Mouse (Mus musculus) large intestine, adult 2 months (tissue): ENCODE measurements around the gene C130050O18Rik. TPM values are rescaled to one million over a fixed set of nuclear protein-coding genes. Genes with fewer than 3 reads are reported as not detected.

Source experiments
- DNase-seq: peaks from one replicate; pipeline ENCODE4 v3.0.0-alpha.2; 2012; ENCODE audit warnings: low read depth, low spot score
- WGBS: fragments of 180-500 bp; shearing (Covaris S2); methylation state at CpG from one replicate; pipeline ENCODE4 v1.1.7; 2018; 5-methylcytosine and 5-hydroxymethylcytosine counted together
- polyA plus RNA-seq: library from polyadenylated mRNA; depleted of rRNA; stranded (reverse); fragments of >200 nt; gene quantifications from 2 replicates; pipeline ENCODE4 v1.2.3, GENCODE M21; 2012; rRNA removed

The C130050O18Rik gene
- polyA plus RNA-seq, result 2.9 and 4.6 TPM in 2 replicates

DNA sequence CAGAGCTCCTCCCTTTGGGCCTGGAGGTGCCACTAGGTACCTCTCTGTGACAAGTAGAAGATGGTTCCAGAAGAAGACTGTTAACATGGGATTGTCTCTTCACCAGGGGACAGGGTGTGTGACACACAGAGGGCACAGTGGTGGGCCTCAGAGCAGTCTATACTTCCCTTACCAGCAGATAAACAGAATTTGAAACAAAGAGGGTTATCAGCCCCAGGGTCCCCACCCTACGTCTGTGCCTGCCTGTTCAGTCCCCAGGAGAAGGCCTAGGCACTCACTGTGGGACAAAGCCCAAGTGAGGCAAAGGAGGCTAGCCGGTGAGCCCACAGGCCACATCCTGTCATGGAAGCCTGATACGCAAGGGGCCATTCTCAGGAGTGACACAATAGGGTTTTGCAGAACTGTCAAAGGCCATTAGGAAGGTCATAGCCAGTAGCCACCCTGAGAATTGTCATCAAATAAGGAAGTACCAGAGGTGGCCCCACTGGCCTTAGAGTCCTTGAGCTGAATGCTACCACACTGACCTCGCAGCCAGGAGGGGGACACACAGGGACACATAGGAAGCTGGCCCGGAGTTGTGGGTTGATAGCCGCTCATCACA, at the start of gene C130050O18Rik:
Gene C130050O18Rik, plus strand, starts transcription at position 480 of the 601 bp plus-strand sequence.
- DNase-seq, result no peak
- WGBS, result 86% methylated on average over 6 of the region's 6 CpGs

DNA sequence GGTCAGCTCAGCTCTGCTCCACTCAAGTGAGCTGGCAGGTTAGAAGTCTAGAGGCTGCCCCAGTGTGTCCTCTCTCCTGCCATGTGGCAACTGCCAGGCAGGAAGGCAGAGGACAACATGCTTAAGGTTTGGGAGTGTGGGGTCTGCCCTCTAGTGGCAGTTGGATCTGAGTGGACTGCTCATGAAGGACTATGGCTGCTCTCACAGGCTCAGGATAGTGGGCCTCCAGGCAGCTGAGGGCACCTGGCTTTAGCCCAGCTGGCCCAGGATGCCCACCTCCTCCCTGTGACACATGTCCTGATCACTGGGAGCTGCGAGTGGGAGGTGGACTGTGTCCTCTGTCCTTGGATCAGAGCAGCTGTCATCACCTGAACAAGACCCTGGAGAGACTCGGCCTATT, 46.4 kb upstream of the C130050O18Rik start:
- no peak for DNase-seq
- WGBS, result 61% methylated on average over 2 of the region's 2 CpGs

DNA sequence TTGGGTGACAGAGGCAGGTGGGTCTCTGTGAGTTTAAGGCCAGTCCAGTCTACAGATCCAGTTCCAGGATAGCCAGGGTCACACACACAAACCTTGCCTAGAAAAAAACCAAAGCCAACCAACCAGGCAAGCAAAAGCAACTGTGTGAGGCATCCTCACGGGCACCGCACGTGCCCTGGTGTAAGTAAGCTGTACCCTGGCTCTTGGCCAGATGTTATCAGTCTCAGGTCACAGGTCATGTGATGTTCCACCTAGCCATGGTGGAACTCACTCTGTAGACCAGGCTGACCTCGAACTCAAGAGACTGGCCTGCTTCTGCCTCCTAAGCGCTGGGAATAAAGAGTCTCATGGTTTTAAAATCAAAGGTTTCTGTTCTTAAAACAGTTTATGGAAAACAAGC, 45.8 kb upstream of the C130050O18Rik start:
- WGBS, result 55% methylated on average over 5 of the region's 5 CpGs
- DNase-seq, result no peak

DNA sequence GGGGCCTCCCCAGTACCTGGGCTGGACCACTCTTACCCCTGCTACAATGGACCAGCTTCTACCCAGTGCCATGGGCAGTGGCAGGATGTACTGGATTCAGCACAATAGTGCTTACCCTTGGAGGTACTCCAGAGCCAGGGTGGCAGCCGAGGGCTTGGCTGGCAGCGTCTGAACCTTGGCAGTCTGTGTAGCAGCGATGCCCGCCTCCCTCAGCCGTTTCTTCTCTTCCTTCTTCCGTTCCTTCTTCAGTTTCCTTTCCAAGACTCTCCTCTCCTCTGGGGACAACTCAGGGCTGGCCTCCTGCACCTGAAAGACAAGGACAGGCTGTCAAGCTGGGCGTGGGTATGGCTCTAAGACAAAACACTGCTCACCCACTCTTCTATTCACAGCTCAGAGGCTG, 41.2 kb upstream of the C130050O18Rik start:
- 47% methylated on average over 7 of the region's 7 CpGs for WGBS
- no peak for DNase-seq

DNA sequence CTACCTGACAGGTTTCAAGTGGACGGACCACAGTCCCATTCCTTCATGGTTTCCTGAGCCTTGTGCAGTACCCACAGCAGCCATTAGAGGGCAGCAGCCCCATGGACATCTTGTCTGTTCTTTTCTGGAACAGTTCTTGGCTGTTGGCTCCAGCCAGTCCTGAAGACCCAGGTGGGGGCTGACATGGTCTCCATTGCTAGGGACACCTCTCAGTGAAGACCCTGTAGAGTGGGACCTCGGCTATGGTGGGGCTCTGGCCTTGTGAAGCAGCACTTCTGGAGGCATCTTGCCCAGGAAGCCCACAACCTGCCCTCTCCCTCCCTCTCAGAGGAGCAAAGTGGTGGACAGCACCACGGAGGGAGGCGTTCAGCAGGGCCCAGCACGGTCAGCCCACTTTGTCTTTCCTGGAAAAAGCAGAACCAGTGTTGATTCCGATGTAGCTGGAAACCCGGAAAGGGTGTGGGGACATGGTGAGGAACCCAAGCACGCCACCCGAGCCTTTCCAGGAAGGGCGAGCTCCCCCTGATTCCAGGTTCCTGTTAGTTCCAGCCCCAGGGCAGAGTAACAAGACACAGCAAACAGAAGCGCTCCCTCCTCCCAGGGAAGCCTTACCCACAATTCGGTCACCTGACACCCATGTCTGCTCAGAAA, 40.7 kb upstream of the C130050O18Rik start:
- DNase-seq, result peak; percentile 59
- WGBS, result 31% methylated on average over 12 of the region's 12 CpGs

DNA sequence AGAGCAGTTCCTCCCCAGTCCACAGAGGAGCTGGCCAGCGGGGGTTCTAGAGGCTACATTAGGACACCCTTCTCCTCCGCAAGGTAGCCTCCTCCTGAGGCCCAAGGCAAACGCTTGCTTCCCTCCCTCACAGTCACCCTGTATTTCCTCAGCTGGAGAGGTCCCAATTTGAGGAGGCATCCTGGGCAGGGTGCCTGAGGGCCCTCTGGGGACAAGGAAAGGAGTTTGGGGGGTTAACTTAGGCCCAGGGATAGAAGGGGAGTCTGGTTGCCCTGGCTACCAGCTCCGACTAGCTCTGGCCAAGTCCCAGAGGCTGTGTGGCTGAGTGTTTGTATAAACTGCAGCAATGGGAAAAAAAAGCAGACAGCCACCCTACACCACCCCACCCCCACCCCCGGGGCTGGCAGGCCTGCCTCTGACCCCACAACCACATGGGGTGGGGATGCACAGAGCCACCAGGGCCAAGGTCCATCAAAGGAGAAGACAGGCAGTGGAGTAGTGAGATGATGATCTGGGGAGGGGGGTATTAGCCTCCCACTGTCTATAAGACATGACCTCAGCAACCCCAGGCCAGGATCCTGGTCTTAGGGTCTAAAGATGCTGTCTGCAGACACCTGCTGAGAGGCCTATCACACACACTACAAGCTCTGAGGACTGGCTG, 40.0 kb upstream of the C130050O18Rik start:
- no peak for DNase-seq
- WGBS, result 48% methylated on average over 5 of the region's 5 CpGs

DNA sequence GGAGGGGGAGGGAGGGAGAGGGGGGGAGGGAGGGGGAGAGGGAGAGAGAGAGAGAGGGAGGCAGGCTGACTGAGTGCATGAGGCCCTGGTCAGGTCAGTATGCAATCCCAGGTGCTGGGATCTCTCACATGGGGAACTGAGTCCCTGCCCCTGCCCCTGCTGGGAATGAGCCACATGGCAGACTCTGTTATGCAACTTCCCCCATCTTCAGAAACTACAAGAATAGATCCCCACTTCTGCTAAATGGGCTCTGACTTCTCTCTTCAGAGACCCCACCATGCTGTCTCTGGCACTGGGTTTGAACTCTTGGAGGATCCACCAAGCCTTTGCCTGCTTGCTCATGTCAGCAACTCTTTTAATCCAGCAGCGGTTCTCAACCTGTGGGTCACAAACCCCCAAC, 39.3 kb upstream of the C130050O18Rik start:
- 81% methylated on average over 1 of the region's 1 CpGs for WGBS
- DNase-seq, result no peak

DNA sequence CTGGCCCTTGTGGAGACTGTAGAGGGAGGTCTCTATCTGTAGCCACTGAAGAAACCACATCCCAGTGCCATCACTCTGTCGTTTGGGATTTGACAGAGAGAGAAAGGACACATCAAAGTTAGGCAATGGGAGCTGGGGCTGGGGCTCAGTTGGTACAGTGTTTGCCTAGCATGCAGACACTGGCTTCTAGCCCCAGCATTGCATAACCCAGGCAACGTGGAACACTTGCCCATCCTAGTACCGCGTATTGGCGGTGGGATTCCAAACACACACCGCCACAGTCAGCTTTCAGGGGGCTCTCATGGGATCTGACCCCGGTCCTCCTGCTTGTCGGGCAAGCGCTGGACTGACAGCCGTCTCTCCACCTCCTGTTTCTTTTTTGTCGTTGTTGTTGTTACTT, 38.6 kb upstream of the C130050O18Rik start:
- DNase-seq, result no peak
- WGBS, result 77% methylated on average over 11 of the region's 11 CpGs

DNA sequence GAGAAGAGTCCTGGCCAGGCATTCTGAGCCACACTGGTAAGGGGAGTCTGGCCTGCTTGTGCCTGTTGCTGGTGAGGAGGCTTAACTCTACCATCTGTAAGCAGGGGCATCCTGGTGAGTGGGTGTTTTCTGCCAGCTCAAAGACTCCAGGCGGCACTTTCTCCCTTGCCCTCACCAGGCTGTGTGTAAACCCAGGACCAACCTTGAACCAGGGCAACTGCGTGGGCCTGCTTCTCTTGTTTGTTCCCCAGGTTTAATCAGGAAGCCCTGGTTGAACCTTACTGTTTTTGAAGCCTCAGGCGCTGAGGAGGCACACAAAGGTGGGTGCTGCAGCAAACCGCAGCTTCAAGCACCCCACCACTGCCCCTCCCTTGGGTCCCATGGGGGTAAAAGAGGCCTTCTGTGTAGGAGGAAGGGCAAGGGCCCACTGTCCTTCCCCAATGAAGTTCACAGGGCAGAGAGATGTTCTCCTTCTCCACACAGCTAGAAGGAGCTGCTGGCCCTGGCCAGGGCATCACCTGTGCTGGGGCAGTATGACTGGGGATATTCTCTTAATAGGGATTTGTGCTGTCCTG, 37.1 kb upstream of the C130050O18Rik start:
- 84% methylated on average over 4 of the region's 4 CpGs for WGBS
- DNase-seq, result no peak

DNA sequence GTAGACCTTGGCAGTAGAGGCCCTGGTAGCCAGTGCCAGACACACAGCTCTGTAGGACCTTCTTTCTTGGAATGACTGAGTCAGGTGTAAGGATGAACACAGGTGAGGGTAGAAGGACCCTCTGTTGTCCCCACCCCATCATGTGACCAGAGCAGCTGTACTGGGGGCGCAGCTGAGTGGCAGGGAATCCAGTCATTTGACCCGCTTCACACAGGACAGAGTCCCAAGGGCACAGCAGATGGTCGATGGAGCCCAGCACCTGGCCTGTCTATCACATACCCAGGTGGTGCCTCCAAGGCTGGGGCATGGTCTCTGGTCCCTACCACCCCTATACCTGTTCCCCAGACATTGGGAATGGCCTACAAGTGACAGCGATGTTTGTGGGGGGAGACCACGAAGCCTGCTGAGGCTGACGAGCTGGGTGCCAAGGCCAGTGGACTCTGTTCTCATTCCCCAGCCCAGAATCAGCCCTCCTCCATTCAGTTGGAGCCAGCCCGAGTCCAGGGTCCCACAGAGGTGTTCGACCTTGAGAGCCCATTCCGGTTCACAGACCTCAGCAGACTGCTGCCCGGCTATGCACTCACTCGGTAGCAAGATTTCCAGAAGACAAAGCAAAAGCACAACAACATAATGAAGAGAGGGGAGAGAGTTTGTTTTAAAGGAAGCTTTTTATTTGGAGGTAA, 36.3 kb upstream of the C130050O18Rik start:
- WGBS, result 83% methylated on average over 11 of the region's 11 CpGs
- DNase-seq, result no peak

DNA sequence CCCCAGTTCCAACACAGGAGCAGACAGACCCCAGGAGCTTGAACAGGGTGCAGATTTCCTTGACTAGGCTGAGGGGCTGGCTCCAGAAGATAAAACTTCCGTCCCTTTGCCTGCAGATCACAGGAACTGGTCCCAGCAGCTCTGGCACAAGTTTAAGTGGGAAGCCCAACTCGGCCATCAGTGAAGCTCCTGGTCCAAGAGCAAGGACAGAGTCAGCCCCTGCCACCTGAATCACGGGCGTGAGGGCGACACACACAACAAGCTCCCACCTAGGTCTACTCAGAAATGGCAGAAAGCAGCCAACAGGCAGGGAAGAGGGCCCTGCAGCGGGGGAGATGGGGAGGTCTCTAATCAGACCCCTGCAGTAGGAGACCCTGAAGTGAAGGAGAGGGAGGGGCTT, 34.7 kb upstream of the C130050O18Rik start:
- WGBS, result 86% methylated on average over 6 of the region's 6 CpGs
- DNase-seq, result no peak

DNA sequence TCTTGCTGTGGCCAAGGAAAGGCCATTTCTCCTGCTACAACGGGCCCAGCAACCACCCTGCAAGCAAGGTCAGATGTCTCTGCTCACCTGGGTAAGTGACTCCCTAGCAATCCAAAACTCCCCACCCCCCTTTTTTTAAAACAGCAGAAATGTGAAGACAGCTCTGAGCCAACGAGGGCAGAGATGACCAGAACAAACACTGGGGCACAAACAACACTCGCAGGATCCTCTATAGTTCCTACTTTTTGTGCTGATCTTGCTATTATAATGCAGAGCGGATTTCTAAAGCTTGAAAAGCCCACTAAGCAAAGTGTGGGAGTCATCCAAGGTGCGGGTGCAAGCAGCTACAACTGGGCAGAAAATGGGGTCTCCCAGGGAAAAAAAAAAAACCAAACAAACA, 34.0 kb upstream of the C130050O18Rik start:
- no peak for DNase-seq
- WGBS, result 85% methylated on average over 5 of the region's 5 CpGs

DNA sequence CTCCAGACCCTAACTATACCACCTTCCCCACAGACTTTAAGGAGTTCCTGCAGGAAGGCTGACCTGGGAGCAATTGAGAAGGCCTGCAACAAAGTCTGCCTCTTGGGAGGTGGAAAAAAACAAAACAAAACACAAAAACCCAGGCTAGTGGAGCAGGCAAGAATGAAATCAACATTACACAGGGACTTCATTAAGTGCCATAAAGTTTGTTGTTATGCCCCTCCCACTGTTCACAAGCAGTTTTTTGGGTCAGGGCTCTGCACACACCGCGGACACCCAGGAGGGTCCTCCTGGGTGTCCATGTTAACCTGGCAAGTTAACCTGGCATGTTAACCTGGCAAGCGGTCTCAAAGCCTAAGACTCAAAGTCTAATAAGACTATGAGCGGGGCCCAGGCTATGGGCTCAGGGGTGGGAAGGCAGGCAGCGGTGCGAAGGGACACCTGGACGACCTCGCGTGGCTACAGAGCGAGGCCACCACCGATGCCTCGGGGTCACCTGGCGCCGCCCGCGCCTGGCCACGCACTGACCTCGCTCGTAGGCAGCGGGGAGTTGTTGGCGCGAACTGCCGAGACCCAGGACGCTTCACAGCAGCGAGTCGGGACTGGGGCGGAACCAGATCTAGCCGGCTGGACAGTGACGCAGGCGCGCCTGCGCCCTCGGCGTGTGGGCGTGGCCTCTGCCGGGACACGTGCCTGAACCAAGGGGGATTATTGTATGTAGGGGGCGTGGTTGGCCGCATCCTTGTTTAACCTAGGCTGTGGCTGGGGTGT, 33.3 kb upstream of the C130050O18Rik start:
- peak; percentile 70 for DNase-seq
- under 1% methylated on average over 39 of the region's 39 CpGs for WGBS

DNA sequence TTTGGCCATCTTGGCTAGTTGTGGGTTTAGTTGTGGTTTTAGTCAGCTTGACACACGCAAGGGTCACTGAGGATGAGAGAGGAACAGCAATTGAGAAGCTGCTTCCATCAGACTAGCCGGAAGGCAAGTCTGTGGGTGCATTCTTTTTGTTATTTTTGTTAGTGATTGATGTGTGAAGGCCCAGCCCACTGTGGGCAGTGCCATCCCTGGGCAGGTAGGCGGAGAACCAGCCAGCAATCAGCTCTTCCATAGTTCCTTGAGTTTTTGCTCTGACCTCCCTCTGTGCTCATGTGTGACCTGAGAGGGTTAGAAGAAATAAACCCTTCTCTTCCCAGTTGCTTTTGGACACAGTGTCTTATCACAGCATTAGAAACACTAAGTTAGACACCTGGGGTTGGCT, 32.0 kb upstream of the C130050O18Rik start:
- no peak for DNase-seq
- 79% methylated on average over 3 of the region's 3 CpGs for WGBS

DNA sequence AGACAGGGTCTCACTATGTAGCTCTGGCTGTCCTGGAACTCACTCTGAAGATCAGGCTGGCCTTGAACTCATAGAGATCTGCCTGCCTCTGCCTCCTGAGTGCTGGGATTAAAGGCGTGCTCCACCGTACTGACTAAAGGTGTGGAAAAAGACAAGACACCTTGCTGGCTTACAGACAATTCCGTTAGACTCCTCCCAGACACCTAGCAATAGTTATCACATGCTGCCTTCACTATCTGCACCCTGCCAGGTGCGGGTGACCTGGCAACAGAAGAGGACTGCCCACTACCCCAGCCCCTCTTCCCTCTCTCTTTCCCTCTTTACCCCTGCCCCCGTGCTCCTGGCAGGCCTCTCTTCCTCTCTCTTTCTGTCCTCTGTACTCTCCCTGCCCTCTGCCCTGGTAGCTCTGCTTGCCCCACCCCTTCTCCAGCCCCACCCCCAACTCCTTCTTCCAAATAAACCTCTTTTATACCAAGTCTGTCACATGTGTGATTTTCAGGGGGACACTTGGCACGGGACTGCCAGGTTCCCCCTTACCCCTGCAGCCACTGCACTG, 31.1 kb upstream of the C130050O18Rik start:
- no peak for DNase-seq
- 36% methylated on average over 6 of the region's 6 CpGs for WGBS

DNA sequence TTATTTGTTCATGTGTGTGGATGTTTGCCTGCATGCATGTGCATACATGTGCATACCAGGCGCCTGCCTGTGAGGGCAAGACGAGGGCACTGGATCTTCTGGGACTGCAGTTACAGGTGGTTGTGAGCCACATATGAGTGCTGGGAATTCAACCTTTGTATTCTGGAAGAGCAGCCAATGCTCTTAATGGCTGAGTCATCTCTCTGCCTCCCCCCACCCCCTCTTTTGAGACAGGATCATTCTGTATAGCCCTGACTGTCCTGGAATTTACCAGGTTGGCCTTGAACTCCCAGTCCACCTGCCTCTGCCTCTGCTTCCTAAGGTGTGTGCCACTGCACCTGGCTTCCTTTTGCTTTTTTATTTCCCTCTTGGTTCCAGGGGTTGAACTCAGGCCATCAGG, 30.2 kb upstream of the C130050O18Rik start:
- DNase-seq, result no peak
- 56% methylated on average over 2 of the region's 2 CpGs for WGBS

DNA sequence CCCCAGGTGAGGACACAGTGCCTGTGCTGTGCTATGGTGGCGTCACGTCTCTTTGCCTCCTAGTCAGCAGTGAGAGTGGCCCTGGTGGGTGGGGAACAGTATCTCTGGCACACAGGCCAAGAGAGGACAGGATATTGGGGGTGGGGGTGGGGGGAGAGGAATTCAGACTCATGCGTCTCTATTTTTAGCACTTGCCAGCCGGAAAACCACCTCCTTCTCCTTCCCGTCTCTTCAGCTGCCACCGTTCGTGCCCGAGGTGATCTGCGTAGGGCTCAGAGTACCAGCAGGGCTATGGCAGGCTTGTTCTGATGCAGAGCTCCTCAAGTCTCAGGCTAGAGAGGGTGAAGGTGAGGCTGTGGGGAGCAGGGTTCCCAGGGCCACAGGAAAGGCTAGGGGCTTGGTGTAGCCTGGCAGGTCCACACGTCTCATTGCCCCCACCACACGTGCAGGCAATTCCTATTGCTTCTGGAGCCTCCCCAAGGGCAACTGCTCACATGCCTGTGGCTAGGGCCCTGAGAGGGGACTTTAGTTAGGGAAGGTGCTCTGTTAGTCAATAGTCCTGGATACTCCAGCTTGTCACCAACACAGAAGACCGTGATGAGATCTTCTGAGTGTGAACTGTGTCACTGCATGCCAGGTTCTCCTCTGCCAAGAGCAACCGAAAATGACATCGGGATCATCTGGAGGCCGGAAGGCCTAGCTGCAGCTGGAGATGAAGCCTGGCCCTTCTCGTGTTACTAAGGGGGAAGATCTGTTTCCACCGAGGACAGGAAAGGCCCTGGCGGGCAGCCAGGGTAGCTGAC, 27.4 kb upstream of the C130050O18Rik start, which contains the start of gene Gpr146:
Gene Gpr146, plus strand, starts transcription at position 230 of the 803 bp plus-strand sequence.
- 68% methylated on average over 18 of the region's 18 CpGs for WGBS
- no peak for DNase-seq

DNA sequence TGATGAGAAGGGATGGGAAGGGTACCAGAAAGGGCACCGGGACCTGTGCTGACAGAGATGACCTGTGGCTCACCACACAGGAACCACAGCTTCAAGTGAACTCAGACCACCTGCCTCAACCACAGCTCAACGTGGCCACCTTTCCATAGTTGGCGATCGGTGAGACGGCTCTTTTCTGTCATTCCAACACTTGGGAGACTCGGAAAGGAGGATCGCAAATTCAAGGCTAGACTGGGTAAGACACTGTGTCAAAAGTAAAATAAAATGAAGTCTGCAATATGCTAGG, 26.9 kb upstream of the C130050O18Rik start:
- no peak for DNase-seq
- 87% methylated on average over 7 of the region's 7 CpGs for WGBS
